Mouse (Mus musculus): ENCODE data around the gene Ppp1r13b.

- no peak for TF ChIP-seq EP300 (IDR thresholded peaks at IDR 0.05; ENCODE audit: insufficient read depth, low read depth, low read length)
- TF ChIP-seq CTCF (IDR thresholded peaks at IDR 0.05), result no peak
- TF ChIP-seq POLR2A (IDR thresholded peaks at IDR 0.05; ENCODE audit: insufficient read depth, low read depth, low read length), result no peak
These were observed 35.8 kb downstream of the Ppp1r13b start for GRCm38 (mm10) chr12:111872079-111872478.

Data from heart, adult 2 months (tissue).